Mouse (Mus musculus) liver, embryonic 15.5 days (tissue): ENCODE results near the gene Foxp1. TPM values are rescaled to one million over a fixed set of nuclear protein-coding genes. Genes with fewer than 3 reads are reported as not detected.

Source experiments
- ATAC-seq: fragments of 200-750 bp; cut with Nextera tagmentation; 2 replicates; pipeline ENCODE4 v1.8.0; 2017; ENCODE audit warnings: moderate number of reproducible peaks, mild to moderate bottlenecking, moderate library complexity; ENCODE audit not compliant: insufficient read depth
- H3K27ac ChIP-seq: fragments of 300-500 bp; sonication (generic); replicated peaks from 2 replicates; pipeline ENCODE4 v1.5.1; 2015; ENCODE audit warnings: mild to moderate bottlenecking, inconsistent platforms
- H3K27me3 ChIP-seq: fragments of 300-500 bp; sonication (generic); 2 replicates; pipeline ENCODE4 v1.6.1; 2015; ENCODE audit warnings: mild to moderate bottlenecking, inconsistent platforms
- H3K36me3 ChIP-seq: fragments of 300-500 bp; sonication (generic); replicated peaks from 2 replicates; pipeline ENCODE4 v1.6.1; 2015; ENCODE audit warnings: moderate library complexity, mild to moderate bottlenecking, inconsistent platforms
- H3K4me1 ChIP-seq: fragments of 300-500 bp; sonication (generic); replicated peaks from 2 replicates; pipeline ENCODE4 v1.6.1; 2015; ENCODE audit warnings: inconsistent platforms
- H3K4me2 ChIP-seq: fragments of 300-500 bp; sonication (generic); 2 replicates; pipeline ENCODE4 v1.6.1; 2015; ENCODE audit warnings: moderate library complexity, mild to moderate bottlenecking, inconsistent platforms
- H3K4me3 ChIP-seq: fragments of 300-500 bp; sonication (generic); replicated peaks from 2 replicates; pipeline ENCODE4 v1.5.1; 2015; ENCODE audit warnings: mild to moderate bottlenecking, inconsistent platforms
- H3K9ac ChIP-seq: fragments of 300-500 bp; sonication (generic); 2 replicates; pipeline ENCODE4 v1.6.1; 2015; ENCODE audit warnings: moderate library complexity, mild to moderate bottlenecking, inconsistent platforms
- H3K9me3 ChIP-seq: fragments of 300-500 bp; sonication (generic); replicated peaks from 2 replicates; pipeline ENCODE4 v1.6.1; 2016; ENCODE audit warnings: inconsistent platforms
- WGBS: fragments of 180-500 bp; shearing (Covaris S2); methylation state at CpG from one replicate; pipeline ENCODE4 v1.1.7; 2015; ENCODE audit warnings: mixed read lengths; ENCODE audit not compliant: insufficient replicate concordance; 5-methylcytosine and 5-hydroxymethylcytosine counted together
- polyA plus RNA-seq: library from polyadenylated mRNA; unstranded; fragments of >200 nt; fragmentation: Nextera tagmentation; extraction: Ambion mirVana; gene quantifications from 2 replicates; pipeline ENCODE4 v1.2.1, GENCODE M21; 2015

The Foxp1 gene
- polyA plus RNA-seq, 1 experiment from 2014 or later, result 15.2 TPM

DNA sequence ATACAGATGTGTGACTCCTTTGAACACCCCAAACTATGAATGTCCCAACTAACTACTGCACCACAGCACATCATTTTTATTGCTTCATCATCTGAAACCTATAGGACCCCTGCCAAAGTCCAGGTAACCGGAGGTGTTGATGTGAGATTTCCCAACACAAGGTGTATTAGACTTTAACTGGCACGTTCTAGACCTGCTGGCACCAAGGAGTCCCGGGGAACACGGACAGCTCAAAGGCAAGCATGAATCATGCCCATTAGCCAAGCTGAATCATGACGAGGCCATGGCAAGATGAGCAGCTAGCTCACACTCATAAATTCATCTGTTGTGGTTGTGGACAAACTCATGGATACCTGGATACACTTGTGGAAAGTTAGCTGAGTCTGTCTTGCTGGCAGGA is 568.1 kb downstream of the Foxp1 start:
- Histone ChIP-seq H3K4me1 (no peaks in the 10 kb centered on the region), H3K4me3 (no peak overlapping the region), H3K9me3 (no peaks in the 10 kb centered on the region), H3K9ac (no peak overlapping the region), H3K36me3 (peaks cover 18% of the 10 kb centered on the region), H3K27ac (no peak overlapping the region), H3K4me2 (no peak overlapping the region), H3K27me3 (no peaks in the 10 kb centered on the region)
- 78% methylated on average over 5 of the region's 5 CpGs for WGBS
- ATAC-seq, result no peak

DNA sequence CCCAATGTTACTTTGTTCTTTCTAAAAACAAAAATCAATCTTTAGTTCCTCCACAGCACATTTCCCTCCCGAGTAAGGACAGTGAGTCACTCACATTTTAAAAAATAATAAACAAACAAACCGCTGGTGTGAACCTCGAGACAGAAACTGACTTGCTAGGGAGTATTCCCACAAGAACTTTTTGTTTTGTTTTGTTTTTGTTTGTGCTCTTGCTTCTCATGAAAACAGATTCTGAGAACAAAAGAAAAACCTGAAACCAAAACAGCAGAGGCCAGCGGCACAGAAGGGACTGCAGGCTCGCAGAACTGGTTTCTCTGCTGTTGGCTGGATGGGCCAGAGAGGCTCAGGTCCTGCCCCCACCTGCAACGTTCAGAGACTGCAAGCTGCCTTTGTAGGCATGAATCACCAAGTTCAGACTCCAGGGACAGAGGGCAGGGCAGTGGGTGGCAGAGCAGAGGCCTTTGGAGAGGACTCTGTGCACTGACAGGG is 572.8 kb downstream of the Foxp1 start:
- Histone ChIP-seq H3K27me3 (no peaks in the 10 kb centered on the region), H3K9me3 (no peaks in the 10 kb centered on the region), H3K4me2 (no peak overlapping the region), H3K4me1 (no peaks in the 10 kb centered on the region), H3K27ac (no peak overlapping the region), H3K4me3 (no peak overlapping the region), H3K9ac (no peak overlapping the region), H3K36me3 (peaks cover 25% of the 10 kb centered on the region)
- ATAC-seq, result no peak
- WGBS, result 54% methylated on average over 6 of the region's 6 CpGs

DNA sequence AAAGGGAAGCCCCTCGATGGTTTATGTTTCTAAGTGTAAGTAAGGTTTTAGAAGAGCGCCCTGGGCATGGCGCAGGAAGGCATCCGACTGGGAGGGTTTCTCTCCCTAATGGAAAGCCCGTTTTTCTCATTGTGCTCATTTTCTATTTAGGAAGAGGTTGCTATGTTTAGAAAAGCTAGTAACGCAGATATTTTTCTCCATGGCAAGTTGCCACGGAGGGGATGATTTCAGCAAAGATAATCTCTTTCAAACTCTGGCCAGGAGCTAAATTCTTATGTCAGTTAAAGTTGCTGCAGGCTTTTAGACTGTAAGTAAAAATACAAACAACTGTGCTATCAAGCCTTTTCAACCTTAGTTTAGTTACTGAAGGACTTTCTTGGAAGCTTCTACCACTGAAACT is 573.2 kb downstream of the Foxp1 start:
- 65% methylated on average over 7 of the region's 7 CpGs for WGBS
- no peaks in the 10 kb centered on the region for H3K4me1 ChIP-seq
- H3K9me3 ChIP-seq, result no peaks in the 10 kb centered on the region
- H3K4me3 ChIP-seq, result no peak overlapping the region
- H3K4me2 ChIP-seq, result no peak overlapping the region
- no peak overlapping the region for H3K9ac ChIP-seq
- H3K36me3 ChIP-seq, result peaks cover 25% of the 10 kb centered on the region
- ATAC-seq, result no peak
- no peak overlapping the region for H3K27ac ChIP-seq
- no peaks in the 10 kb centered on the region for H3K27me3 ChIP-seq

DNA sequence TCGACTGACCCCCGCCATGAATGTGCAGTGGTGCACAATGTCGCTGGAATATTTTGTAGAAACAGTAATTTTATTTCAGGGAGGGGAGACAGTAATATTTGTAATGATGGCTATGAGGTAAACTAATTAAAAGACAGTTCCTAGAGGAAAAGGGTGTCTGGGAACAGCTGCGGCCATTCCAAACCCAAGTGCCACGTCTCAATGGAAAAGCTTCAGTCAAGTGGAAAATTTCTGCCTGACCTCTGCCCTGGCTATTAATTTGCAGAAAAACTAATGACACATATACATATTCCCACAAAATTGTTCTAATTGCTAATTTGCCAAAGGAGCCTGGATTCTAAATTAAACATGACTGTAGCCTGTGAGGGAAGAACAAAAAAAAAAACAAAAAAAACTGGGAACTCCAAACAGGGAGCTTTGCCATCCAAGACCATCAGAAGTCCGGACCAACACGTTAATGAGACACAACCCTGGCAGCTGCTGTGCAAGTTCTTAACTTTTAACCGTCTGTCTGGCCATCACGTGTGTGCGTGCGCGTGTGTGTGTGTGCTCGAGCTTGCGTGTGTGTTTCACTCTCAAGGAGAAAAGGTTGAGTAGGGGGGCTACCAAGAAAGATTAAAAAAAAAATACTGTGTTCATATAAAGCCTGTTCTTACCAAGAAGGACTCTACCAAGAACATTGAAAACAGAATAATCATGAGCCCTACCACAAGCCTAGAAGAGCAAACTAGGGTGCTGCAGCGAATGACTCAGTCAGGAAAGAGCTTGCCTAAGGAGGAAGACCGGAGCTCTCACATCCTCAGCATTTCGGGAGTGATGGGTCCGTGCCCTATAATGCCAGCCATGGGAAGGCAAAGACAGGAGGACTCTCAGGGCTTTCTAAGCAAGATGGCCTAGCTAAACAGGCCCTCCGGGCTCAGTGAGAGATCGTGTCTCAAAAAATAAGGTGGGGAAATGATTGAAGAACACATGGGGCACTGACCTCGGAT is 574.1 kb downstream of the Foxp1 start:
- no peak overlapping the region for H3K27ac ChIP-seq

GRCm38 (mm10) chr6:98947486-98948152 is 574.9 kb downstream of the Foxp1 start:
- no peak overlapping the region for H3K4me2 ChIP-seq
- no peak overlapping the region for H3K9ac ChIP-seq
- H3K9me3 ChIP-seq, result no peaks in the 10 kb centered on the region
- 76% methylated on average over 11 of the region's 11 CpGs for WGBS
- no peak overlapping the region for H3K27ac ChIP-seq
- no peak overlapping the region for H3K4me3 ChIP-seq
- H3K36me3 ChIP-seq, result peaks cover 21% of the 10 kb centered on the region; the same call in 1 of the 2 replicates
- no peaks in the 10 kb centered on the region for H3K4me1 ChIP-seq
- H3K27me3 ChIP-seq, result no peaks in the 10 kb centered on the region
- ATAC-seq, result no peak

More for the DNA sequence above, 574.1 kb downstream of the Foxp1 start:
- Histone ChIP-seq H3K36me3 (peaks cover 25% of the 10 kb centered on the region; the same call in 1 of the 2 replicates), H3K4me2 (no peak overlapping the region), H3K4me3 (no peak overlapping the region), H3K27me3 (no peaks in the 10 kb centered on the region), H3K9ac (no peak overlapping the region), H3K4me1 (no peaks in the 10 kb centered on the region), H3K9me3 (no peaks in the 10 kb centered on the region)
- 76% methylated on average over 21 of the region's 21 CpGs for WGBS
- no peak for ATAC-seq

DNA sequence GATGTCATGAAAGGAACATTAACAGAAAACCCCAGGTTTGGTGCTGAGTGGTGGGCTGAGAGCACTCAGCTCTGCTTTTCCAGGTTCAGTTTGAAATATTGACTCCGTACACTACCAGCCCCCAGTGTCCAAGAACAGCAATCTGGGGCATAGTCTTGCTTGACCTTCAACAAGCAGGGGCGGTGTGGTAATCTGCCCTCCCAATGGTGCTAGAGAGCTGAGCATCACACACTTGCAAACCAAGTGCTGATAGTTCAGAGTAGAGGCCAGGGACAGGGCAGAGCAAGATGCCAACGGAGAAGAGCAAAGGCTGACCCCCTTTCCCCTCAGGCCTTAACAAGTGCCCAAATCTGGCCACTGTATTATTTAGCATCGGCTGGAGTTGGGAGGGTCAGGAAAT is 575.8 kb downstream of the Foxp1 start:
- ATAC-seq, result no peak
- 79% methylated on average over 4 of the region's 4 CpGs for WGBS
- H3K36me3 ChIP-seq, result peaks cover 28% of the 10 kb centered on the region; the same call in 1 of the 2 replicates
- no peaks in the 10 kb centered on the region for H3K4me1 ChIP-seq
- H3K9ac ChIP-seq, result no peak overlapping the region
- H3K9me3 ChIP-seq, result no peaks in the 10 kb centered on the region
- no peak overlapping the region for H3K27ac ChIP-seq
- no peak overlapping the region for H3K4me3 ChIP-seq
- no peaks in the 10 kb centered on the region for H3K27me3 ChIP-seq
- no peak overlapping the region for H3K4me2 ChIP-seq

DNA sequence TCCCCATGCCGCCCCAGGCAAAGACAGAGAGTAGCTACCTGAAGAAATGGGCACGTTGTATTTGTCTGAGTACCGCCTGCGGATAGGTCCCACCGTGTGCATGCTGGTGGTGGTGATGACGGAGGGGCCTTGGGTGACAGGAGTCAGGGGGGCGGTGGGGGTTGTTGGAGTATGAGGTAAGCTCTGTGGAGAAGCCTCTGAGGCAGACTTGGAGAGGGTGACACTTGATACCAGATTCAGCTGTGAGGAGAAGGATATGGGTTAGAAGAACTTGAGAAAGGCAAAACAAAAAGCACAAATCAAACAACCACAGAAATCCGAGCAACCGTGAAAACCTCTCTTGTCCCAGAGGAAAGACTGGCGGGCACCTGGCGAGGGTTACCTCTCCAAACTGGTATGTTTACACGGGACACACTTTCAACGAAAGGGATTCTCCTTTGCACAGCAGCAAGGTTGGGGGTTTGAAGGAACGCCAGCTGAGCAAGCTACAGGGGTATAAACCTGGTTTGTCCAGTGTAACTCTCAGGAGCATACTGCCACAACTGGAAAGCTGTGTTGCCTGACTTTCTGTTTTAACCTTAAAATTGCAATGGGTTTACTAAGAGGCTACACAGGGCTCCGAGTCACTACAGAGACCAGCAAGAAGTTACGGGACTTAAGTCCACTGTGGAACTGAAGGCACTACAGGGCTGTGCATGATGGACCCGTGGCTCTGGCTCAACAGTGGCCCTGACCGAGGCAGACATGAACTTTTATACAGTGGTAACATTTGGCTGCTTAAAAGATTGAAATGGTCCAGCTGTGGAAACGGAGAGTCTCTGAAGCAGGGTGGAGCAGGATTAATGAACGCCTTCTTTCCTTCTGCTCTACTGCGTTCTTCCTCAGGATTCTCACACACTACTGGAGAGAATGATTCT is 576.8 kb downstream of the Foxp1 start:
- Histone ChIP-seq H3K4me1 (no peaks in the 10 kb centered on the region), H3K27ac (no peak overlapping the region), H3K36me3 (peaks cover 29% of the 10 kb centered on the region; the same call in 1 of the 2 replicates), H3K27me3 (no peaks in the 10 kb centered on the region), H3K4me3 (no peak overlapping the region), H3K9ac (no peak overlapping the region), H3K4me2 (no peak overlapping the region), H3K9me3 (no peaks in the 10 kb centered on the region)
- no peak for ATAC-seq
- 76% methylated on average over 21 of the region's 21 CpGs for WGBS

- no peak for ATAC-seq
- Histone ChIP-seq H3K36me3 (peaks cover 29% of the 10 kb centered on the region; the same call in 1 of the 2 replicates), H3K4me1 (no peaks in the 10 kb centered on the region), H3K9me3 (no peaks in the 10 kb centered on the region), H3K9ac (no peak overlapping the region), H3K4me3 (no peak overlapping the region), H3K27ac (no peak overlapping the region), H3K4me2 (no peak overlapping the region), H3K27me3 (no peaks in the 10 kb centered on the region)
- 72% methylated on average over 8 of the region's 8 CpGs for WGBS
Observed at GRCm38 (mm10) chr6:98938348-98938747, 584.2 kb downstream of the Foxp1 start.

GRCm38 (mm10) chr6:98937513-98937912 is 585.0 kb downstream of the Foxp1 start:
- Histone ChIP-seq H3K4me1 (no peaks in the 10 kb centered on the region), H3K4me3 (no peak overlapping the region), H3K27me3 (no peaks in the 10 kb centered on the region), H3K9ac (no peak overlapping the region), H3K36me3 (peaks cover 25% of the 10 kb centered on the region; the same call in 1 of the 2 replicates), H3K9me3 (no peaks in the 10 kb centered on the region), H3K4me2 (no peak overlapping the region), H3K27ac (no peak overlapping the region)
- ATAC-seq, result no peak
- whole genome bisulfite sequencing, result 80% methylated on average over 11 of the region's 11 CpGs

- Histone ChIP-seq H3K4me2 (no peak overlapping the region), H3K9ac (no peak overlapping the region), H3K27ac (no peak overlapping the region), H3K9me3 (no peaks in the 10 kb centered on the region), H3K4me3 (no peak overlapping the region), H3K27me3 (no peaks in the 10 kb centered on the region), H3K4me1 (no peaks in the 10 kb centered on the region), H3K36me3 (peaks cover 20% of the 10 kb centered on the region; the same call in 1 of the 2 replicates)
- ATAC-seq, result no peak
- WGBS, result 74% methylated on average over 3 of the region's 3 CpGs
Observed at GRCm38 (mm10) chr6:98936377-98936776, 586.1 kb downstream of the Foxp1 start.
